Mouse (Mus musculus) liver, postnatal 0 days (tissue): ENCODE measurements around the gene Sptbn4.

ENCODE experiments used
- CTCF ChIP-seq: sonication (generic); IDR thresholded peaks from 2 replicates; pipeline ENCODE4 v1.5.1; 2016; ENCODE audit warnings: antibody characterized with exemption, low read depth
- EP300 ChIP-seq: IDR thresholded peaks from 2 replicates; pipeline ENCODE4 v1.6.1; 2016; ENCODE audit warnings: antibody characterized with exemption, low read depth, mild to moderate bottlenecking

DNA sequence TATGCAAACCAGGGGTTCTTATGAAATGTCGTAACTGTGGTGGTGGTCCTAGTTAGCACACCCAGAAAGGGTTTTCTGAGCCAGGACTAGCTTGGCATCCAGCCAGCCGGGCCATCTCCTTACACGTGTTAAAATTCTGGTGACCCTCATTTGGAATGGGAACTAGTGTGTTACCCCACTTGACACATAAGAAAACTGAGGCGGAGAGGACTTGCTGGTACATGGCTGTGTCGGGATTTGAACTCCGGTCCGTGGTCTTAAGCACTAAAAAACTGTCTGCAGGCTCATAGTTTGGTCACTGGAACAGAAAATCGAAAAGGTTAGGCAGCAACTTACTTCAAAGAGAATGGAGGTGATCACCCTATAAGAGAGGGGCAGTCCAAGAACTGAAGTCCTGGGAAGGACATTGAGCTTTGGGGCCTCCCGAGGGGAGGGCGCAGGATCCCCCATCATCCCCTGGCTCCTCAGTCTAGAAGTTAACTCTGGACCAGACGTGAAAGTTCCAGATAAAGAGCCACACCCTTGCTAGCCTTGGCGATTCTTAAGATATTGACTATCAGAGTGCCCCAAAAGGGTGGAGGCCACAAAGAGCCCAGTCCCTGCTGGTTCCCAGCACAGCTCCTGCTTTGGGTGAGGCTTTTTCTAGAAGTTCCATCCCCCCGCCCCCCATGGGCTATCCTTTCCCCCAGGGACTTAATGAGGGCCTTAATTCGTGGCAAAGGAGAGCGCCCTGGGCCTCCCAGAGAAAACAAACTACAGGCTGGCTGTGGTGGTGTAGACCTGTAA lies 1.1 kb upstream of the Sptbn4 start:
- TF ChIP-seq CTCF (no peak), EP300 (peak; percentile 86)
